Mouse (Mus musculus): Measurements from ENCODE around the gene Mthfs. TPM values are rescaled to one million over a fixed set of nuclear protein-coding genes. Genes with fewer than 3 reads are reported as not detected.
"Not testable (repeated sequence)": the region's sequence is repeated elsewhere in the genome, so short reads cannot be mapped to it uniquely, and the experiment has no call there.

Mthfs gene
- polyA plus RNA-seq (2014; fragmentation: Nextera tagmentation; extraction: Ambion mirVana), result 24.0 and 26.0 TPM in 2 replicates

- WGBS, result 22% methylated on average over 9 of the region's 12 CpGs
- Histone ChIP-seq H3K27ac (ENCODE audit: low read depth) (peak within 1 kb of the TSS; percentile 59; the same call in 1 of the 2 replicates), H3K4me3 (ENCODE audit: low read depth, low read length) (peak within 1 kb of the TSS; percentile 23), H3K4me2 (ENCODE audit: low read length) (peak within 1 kb of the TSS; percentile 46)
- H3K9ac ChIP-seq (ENCODE audit: low read length); H3K9me3 ChIP-seq (ENCODE audit: control insufficient read depth, low read length); H3K36me3 ChIP-seq (ENCODE audit: control insufficient read depth, insufficient read depth, low read length); H3K27me3 ChIP-seq (replicated peaks; ENCODE audit: control insufficient read depth, insufficient read depth, low read length); H3K4me1 ChIP-seq (replicated peaks; ENCODE audit: control insufficient read depth, insufficient read depth, low read length): not testable (repeated sequence)
- peak; percentile 65 for DNase-seq (ENCODE audit: low spot score)
- peak; percentile 64 for ATAC-seq (replicated peaks; ENCODE audit: low FRiP score, low TSS enrichment, low read depth)
Measured at GRCm38 (mm10) chr9:89210353-89211064, at the start of gene Mthfs. TSS of gene Mthfs (plus strand) at chr9:89210676.

- not testable (repeated sequence) for H3K4me2 ChIP-seq (ENCODE audit: low read length); H3K4me3 ChIP-seq (ENCODE audit: low read depth, low read length); H3K9me3 ChIP-seq (ENCODE audit: control insufficient read depth, low read length); H3K27me3 ChIP-seq (replicated peaks; ENCODE audit: control insufficient read depth, insufficient read depth, low read length); H3K4me1 ChIP-seq (replicated peaks; ENCODE audit: control insufficient read depth, insufficient read depth, low read length); DNase-seq (ENCODE audit: low spot score); H3K27ac ChIP-seq (ENCODE audit: low read depth); ATAC-seq (replicated peaks; ENCODE audit: low FRiP score, low TSS enrichment, low read depth); H3K9ac ChIP-seq (ENCODE audit: low read length); H3K36me3 ChIP-seq (ENCODE audit: control insufficient read depth, insufficient read depth, low read length)
Measured at GRCm38 (mm10) chr9:89172539-89172938, 37.9 kb upstream of the Mthfs start.

- ATAC-seq (replicated peaks; ENCODE audit: low FRiP score, low TSS enrichment, low read depth), result not testable (repeated sequence)
Measured at GRCm38 (mm10) chr9:89178833-89179232, 31.6 kb upstream of the Mthfs start.

DNA sequence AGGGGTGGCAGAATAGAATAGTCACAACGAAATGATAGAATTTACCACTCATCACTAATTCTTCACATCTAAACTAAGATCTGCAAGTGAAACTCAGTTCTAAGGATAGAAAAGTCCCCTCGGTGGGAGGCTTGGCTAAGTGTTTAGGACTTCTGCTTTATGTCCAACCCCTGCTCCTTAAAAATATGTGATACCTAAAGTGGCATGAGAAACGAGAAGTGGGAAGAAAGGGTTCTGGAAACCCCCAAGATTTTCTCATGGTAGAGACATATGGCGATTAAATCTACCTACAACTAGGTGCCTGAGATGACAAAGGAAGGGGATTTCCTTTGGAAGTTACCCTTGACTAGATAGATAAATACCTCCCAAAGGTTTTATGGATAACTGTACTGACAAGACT lies 31.0 kb upstream of the Mthfs start:
- not testable (repeated sequence) for H3K4me1 ChIP-seq (replicated peaks; ENCODE audit: control insufficient read depth, insufficient read depth, low read length); H3K9me3 ChIP-seq (ENCODE audit: control insufficient read depth, low read length); H3K27me3 ChIP-seq (replicated peaks; ENCODE audit: control insufficient read depth, insufficient read depth, low read length); H3K4me2 ChIP-seq (ENCODE audit: low read length); H3K36me3 ChIP-seq (ENCODE audit: control insufficient read depth, insufficient read depth, low read length); DNase-seq (ENCODE audit: low spot score); H3K4me3 ChIP-seq (ENCODE audit: low read depth, low read length); H3K9ac ChIP-seq (ENCODE audit: low read length); ATAC-seq (replicated peaks; ENCODE audit: low FRiP score, low TSS enrichment, low read depth); H3K27ac ChIP-seq (ENCODE audit: low read depth)
- 87% methylated on average over 2 of the region's 4 CpGs for WGBS

More at GRCm38 (mm10) chr9:89178833-89179232, 31.6 kb upstream of the Mthfs start:
- H3K27me3 ChIP-seq (replicated peaks; ENCODE audit: control insufficient read depth, insufficient read depth, low read length); H3K4me1 ChIP-seq (replicated peaks; ENCODE audit: control insufficient read depth, insufficient read depth, low read length); H3K9me3 ChIP-seq (ENCODE audit: control insufficient read depth, low read length); H3K4me2 ChIP-seq (ENCODE audit: low read length); H3K4me3 ChIP-seq (ENCODE audit: low read depth, low read length); H3K27ac ChIP-seq (ENCODE audit: low read depth); H3K36me3 ChIP-seq (ENCODE audit: control insufficient read depth, insufficient read depth, low read length); H3K9ac ChIP-seq (ENCODE audit: low read length): not testable (repeated sequence)
- WGBS, result 34% methylated on average over 2 of the region's 3 CpGs
- peak; percentile 51 for DNase-seq (ENCODE audit: low spot score)

GRCm38 (mm10) chr9:89187006-89187405 lies 23.5 kb upstream of the Mthfs start:
- not testable (repeated sequence) for H3K4me1 ChIP-seq (replicated peaks; ENCODE audit: control insufficient read depth, insufficient read depth, low read length); H3K4me2 ChIP-seq (ENCODE audit: low read length); H3K36me3 ChIP-seq (ENCODE audit: control insufficient read depth, insufficient read depth, low read length); H3K27me3 ChIP-seq (replicated peaks; ENCODE audit: control insufficient read depth, insufficient read depth, low read length); DNase-seq (ENCODE audit: low spot score); H3K9me3 ChIP-seq (ENCODE audit: control insufficient read depth, low read length); H3K4me3 ChIP-seq (ENCODE audit: low read depth, low read length); H3K9ac ChIP-seq (ENCODE audit: low read length); H3K27ac ChIP-seq (ENCODE audit: low read depth); ATAC-seq (replicated peaks; ENCODE audit: low FRiP score, low TSS enrichment, low read depth)
- 74% methylated on average over 15 of the region's 15 CpGs for WGBS

DNA sequence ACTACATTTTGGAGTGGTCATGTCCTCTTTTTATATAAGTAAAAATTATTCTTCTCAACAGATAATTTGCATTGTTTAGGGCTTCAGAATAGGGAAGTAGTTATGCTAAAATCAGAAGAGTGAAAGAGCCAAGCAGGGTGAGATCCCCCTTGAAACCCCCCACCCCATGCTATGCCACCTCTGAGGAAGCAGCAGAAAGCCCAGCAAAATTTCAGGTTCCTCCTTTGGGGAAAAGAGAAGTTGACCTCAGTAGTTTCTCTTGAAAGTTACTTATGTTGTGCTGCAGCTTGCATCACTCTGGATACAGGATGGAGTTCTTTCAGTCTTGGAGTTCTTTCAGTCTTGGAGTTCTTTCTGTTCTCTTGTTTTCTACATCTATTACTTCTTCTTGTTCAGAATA lies 15.0 kb upstream of the Mthfs start:
- DNase-seq (ENCODE audit: low spot score); H3K27me3 ChIP-seq (replicated peaks; ENCODE audit: control insufficient read depth, insufficient read depth, low read length); ATAC-seq (replicated peaks; ENCODE audit: low FRiP score, low TSS enrichment, low read depth); H3K9me3 ChIP-seq (ENCODE audit: control insufficient read depth, low read length); H3K4me2 ChIP-seq (ENCODE audit: low read length); H3K4me1 ChIP-seq (replicated peaks; ENCODE audit: control insufficient read depth, insufficient read depth, low read length); H3K9ac ChIP-seq (ENCODE audit: low read length); H3K36me3 ChIP-seq (ENCODE audit: control insufficient read depth, insufficient read depth, low read length); H3K4me3 ChIP-seq (ENCODE audit: low read depth, low read length); H3K27ac ChIP-seq (ENCODE audit: low read depth): not testable (repeated sequence)

- ATAC-seq (replicated peaks; ENCODE audit: low FRiP score, low TSS enrichment, low read depth), result 0 out of 2 replicates have a peak, but pooled peaks have one; percentile 64
- H3K36me3 ChIP-seq (ENCODE audit: control insufficient read depth, insufficient read depth, low read length); H3K4me2 ChIP-seq (ENCODE audit: low read length); DNase-seq (ENCODE audit: low spot score); H3K4me1 ChIP-seq (replicated peaks; ENCODE audit: control insufficient read depth, insufficient read depth, low read length); H3K9me3 ChIP-seq (ENCODE audit: control insufficient read depth, low read length); H3K9ac ChIP-seq (ENCODE audit: low read length); H3K27ac ChIP-seq (ENCODE audit: low read depth); H3K27me3 ChIP-seq (replicated peaks; ENCODE audit: control insufficient read depth, insufficient read depth, low read length); H3K4me3 ChIP-seq (ENCODE audit: low read depth, low read length): not testable (repeated sequence)
- no CpG with 5 or more reads among the region's 1 CpGs for WGBS
Measured at GRCm38 (mm10) chr9:89197509-89197908, 13.0 kb upstream of the Mthfs start.

- H3K36me3 ChIP-seq (ENCODE audit: control insufficient read depth, insufficient read depth, low read length); H3K9me3 ChIP-seq (ENCODE audit: control insufficient read depth, low read length); H3K4me3 ChIP-seq (ENCODE audit: low read depth, low read length); H3K27ac ChIP-seq (ENCODE audit: low read depth); DNase-seq (ENCODE audit: low spot score); ATAC-seq (replicated peaks; ENCODE audit: low FRiP score, low TSS enrichment, low read depth); H3K9ac ChIP-seq (ENCODE audit: low read length); H3K4me1 ChIP-seq (replicated peaks; ENCODE audit: control insufficient read depth, insufficient read depth, low read length); H3K4me2 ChIP-seq (ENCODE audit: low read length); H3K27me3 ChIP-seq (replicated peaks; ENCODE audit: control insufficient read depth, insufficient read depth, low read length): not testable (repeated sequence)
- WGBS, result 90% methylated on average over 3 of the region's 3 CpGs
Measured at GRCm38 (mm10) chr9:89198349-89198748, 12.1 kb upstream of the Mthfs start.

- H3K36me3 ChIP-seq (ENCODE audit: control insufficient read depth, insufficient read depth, low read length); ATAC-seq (replicated peaks; ENCODE audit: low FRiP score, low TSS enrichment, low read depth): not testable (repeated sequence)
Measured at GRCm38 (mm10) chr9:89198969-89199416, 11.5 kb upstream of the Mthfs start, which contains the start of the genes Bcl2a1b and Gm29094. TSS of gene Bcl2a1b (plus strand) at chr9:89199209. TSS of gene Gm29094 (plus strand) at chr9:89199379.

More at GRCm38 (mm10) chr9:89198969-89199416, 11.5 kb upstream of the Mthfs start, which contains the start of the genes Bcl2a1b and Gm29094:
- not testable (repeated sequence) for H3K27me3 ChIP-seq (replicated peaks; ENCODE audit: control insufficient read depth, insufficient read depth, low read length); H3K4me1 ChIP-seq (replicated peaks; ENCODE audit: control insufficient read depth, insufficient read depth, low read length); DNase-seq (ENCODE audit: low spot score); H3K9me3 ChIP-seq (ENCODE audit: control insufficient read depth, low read length); H3K27ac ChIP-seq (ENCODE audit: low read depth); H3K4me3 ChIP-seq (ENCODE audit: low read depth, low read length); H3K9ac ChIP-seq (ENCODE audit: low read length); H3K4me2 ChIP-seq (ENCODE audit: low read length)
- 79% methylated on average over 5 of the region's 5 CpGs for WGBS
